Mouse (Mus musculus) hematopoietic stem cell, adult 5-6 weeks (primary cell): Measurements from ENCODE around the gene Mif4gd. TPM values are rescaled to one million over a fixed set of nuclear protein-coding genes. Genes with fewer than 3 reads are reported as not detected.
"Not testable (repeated sequence)": the region's sequence is repeated elsewhere in the genome, so short reads cannot be mapped to it uniquely, and the experiment has no call there.

Experiments used
- ATAC-seq, 2 experiments: fragments of 125-278 bp in 1 of 2; replicated peaks in 1 of 2; 2 replicates each; pipeline ENCODE4 v1.8.0; 2016 to 2017; ENCODE audit warnings: inconsistent platforms in 2 of 2, mild to moderate bottlenecking in 2 of 2, moderate number of reproducible peaks in 2 of 2, low read depth in 1 of 2, moderate TSS enrichment in 1 of 2; ENCODE audit not compliant: low FRiP score in 2 of 2, poor library complexity in 2 of 2, severe bottlenecking in 2 of 2, insufficient read depth in 1 of 2, low TSS enrichment in 1 of 2
- total RNA-seq: library from RNA; stranded (forward); fragments of 172-1452, 232-1000 nt; gene quantifications from 2 replicates; pipeline ENCODE4 v1.2.3, GENCODE M21; 2017

The Mif4gd gene
- 19.1 and 23.3 TPM in 2 replicates for total RNA-seq

DNA sequence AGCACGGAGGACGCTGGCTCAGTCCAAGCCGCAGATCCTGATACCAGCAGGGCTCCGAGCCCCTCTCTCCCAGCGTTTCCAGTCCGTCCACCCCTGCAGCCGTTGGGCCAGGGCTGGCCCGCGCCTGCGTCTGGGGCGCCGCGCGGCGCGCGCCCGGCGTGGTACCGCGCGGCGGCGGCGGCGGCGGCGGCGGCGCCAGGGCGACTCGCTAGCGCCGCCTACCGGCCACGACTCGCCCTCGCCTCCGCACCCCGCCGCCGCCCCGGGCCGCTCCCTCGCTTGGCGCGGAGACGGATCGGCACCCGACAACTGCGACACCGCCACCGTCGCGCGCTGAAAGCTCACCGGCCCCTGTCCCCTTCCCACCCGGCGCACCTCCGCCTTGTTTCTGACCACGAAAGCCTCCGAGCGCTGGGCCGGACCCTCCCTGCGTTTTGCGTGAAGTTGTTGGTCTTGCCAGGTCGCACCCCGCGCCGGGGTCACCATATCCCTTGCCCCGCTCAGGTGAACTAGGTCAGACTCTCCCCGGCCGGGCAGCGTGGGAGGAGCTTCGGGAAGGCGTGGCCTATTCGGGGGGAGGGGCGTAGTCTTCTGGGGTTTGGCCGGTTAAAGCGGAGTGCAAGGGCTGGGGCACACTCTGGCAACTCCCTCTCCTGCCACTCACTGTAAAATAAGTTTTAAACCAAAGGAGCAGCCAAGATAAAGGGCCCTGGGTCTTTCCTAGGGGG, at the start of gene Mif4gd:
TSS of gene Mif4gd (minus strand) at position 560 of the 728 bp plus-strand sequence.
- peak; percentile 87 to 89 for ATAC-seq

DNA sequence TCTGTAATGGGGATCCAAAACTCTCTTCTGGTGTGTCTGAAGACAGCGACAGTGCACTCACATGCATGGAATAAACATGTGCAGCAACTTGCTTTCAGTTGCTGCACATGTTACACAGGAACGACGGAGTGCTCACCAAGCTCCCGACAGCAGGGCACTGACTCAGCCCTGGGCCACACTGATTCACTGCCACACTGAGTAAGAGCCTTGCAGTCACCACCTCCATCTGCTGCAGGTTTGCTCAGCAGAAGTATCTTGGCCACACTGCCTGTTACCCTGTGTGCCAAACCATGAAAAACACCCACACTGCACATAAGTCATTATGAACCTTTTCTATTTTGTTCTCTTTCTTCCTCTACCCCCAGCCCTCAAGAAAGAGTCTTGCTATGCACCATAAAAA, 47.6 kb upstream of the Mif4gd start:
- no peak for ATAC-seq

DNA sequence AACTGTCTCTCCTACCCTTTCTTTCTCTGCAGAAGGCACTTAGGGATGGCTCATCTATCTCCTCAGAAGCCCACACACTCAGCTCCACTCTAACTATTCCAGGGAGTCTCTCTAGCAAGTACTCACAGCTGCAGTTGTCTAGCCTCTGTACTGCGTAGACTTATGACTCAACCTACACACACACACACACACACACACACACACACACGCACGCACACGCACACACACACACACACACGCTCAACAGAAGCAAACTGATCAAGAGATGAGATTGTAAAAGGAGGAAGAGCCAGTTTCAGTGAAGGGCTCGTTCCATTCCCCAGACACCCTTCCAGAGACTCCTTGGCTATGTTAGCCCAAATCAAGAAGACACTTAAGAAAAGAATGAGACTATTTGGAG, 45.8 kb upstream of the Mif4gd start:
- ATAC-seq, result no peak

DNA sequence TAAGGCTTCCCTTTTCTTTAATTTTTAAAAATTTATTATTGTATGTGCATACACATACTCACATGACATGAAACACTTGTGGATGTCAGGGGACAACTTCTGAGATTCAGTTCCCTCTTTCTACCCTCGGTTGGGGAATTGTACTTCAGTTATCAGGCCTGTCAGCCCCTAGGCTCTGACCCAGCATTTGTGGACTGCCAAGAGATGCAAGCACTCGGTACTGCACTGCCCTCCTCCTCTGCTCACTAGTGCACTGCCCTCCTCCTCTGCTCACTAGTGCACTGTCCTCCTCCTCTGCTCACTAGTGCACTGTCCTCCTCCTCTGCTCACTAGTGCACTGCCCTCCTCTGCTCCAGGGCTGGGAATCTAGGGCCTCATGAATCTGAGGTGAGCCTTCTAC, 41.4 kb upstream of the Mif4gd start:
- ATAC-seq, result no peak

DNA sequence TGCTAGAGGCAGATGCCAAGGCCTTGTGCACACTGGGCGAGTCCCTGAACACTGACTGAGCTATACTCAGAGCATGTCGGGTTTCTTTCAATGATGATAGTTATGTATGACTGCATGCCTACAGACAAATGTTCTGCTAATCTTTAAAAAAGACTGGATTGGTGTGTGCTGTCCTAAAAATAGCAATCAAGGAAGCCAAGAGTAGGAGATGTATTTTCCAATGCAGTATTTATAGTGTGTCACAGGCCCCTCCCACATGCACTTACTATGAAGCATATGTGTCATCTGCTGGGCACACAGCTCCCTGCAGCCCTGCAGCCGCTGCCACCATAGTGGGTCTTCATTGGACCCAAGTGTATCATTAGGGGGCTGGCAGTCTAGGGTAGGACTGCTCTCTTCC, 40.4 kb upstream of the Mif4gd start:
- no peak for ATAC-seq

DNA sequence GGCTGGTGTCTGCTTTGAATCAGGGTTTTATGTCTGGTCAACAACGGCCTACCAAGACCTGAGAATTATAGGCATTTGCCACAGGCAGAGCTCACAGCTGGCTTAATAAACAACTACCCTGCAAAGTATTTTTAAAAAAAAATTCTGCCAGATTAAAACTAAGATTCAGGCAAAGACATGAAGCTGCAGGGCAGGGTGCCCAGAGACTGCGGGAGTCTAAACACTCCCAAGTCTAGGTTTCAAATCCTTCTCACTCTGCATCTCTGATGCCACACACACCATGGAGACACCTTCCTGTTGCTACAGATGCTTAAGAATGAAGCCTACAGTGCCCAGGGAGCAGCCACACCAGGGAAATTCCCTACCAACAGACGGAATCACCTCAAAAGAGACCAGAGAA, 38.9 kb upstream of the Mif4gd start:
- ATAC-seq, result no peak

DNA sequence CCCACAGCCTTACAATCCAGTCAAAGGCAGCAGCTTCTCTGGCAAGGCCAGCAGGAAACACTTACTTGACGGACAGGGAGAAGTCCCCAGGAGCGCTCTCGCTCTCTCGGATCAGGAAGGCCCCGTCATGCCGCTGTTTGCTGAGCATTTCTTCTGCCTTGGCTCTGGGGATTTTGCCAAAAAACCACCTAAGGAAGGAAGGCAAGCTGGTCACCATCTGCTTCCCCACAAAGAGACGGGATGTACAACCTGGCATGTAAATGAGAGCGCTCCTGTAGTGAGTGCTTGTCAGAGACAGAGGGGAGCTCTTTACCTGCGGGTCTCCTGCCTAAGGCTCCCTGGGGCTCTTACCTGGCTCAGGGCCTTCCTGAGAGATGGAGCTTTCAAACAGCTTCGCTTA, 36.9 kb upstream of the Mif4gd start:
- peak in 1 of 2 experiments; percentile 34; a peak in 1 of 4 replicates for ATAC-seq

DNA sequence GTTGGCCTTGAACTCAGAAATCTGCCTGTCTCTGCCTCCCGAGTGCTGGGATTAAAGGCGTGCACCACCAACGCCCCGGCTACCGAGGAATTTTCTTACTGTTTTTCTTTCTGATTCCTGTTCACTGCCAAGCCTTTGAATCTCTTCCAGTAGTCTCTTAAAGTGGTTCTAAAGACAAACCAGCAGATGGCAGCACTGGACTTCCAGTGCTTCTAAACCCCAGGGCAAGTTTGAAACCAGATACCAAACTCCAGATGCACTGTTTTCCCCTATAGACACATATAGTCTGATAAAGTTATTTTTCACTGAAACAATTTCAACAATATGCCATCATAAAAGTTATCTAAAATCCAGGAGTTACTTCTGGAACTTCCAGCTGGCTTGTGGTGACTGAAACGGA, 34.7 kb upstream of the Mif4gd start:
- ATAC-seq, result 0 out of 4 replicates have a peak, but pooled peaks of 1 of the 2 experiments have one; percentile 27

DNA sequence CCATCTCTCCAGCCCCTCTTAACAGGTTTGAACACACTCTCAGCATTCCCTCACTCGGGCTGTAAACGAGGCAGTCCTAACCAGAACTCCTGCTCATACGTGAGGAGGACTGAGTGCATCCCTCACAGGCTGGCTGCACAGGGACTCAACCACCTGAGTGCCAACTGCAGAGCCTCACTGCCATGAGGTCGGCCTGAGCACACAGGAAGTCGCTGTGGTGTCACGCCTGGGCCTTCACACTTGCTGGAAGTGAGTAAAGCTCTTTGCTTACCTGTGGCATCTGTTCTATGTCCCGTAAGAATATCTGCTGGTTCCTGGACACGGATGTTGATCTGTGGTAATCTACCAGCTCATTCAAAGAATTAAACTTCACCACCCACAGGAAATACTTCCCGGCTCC, 33.7 kb upstream of the Mif4gd start:
- no peak for ATAC-seq

DNA sequence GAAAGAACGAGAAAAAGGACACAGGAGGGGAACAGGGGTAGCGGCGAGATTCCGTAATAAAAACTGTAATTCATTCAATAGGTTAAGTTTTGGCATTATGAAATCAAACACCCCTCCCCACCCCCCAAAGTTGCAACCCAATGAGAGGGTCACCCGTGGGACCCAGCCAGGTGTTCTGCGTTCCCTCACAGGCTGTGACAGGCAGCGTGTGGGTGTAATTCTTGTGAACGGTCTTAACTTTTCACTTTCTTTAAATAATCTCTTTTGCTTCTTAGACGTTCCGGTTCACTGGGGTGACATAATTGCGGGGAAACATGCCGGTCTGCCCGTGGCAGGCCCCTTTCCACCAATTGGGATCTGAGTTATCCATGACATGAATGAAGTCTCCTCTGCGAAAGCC, 32.7 kb upstream of the Mif4gd start:
- ATAC-seq, result not testable (repeated sequence)

DNA sequence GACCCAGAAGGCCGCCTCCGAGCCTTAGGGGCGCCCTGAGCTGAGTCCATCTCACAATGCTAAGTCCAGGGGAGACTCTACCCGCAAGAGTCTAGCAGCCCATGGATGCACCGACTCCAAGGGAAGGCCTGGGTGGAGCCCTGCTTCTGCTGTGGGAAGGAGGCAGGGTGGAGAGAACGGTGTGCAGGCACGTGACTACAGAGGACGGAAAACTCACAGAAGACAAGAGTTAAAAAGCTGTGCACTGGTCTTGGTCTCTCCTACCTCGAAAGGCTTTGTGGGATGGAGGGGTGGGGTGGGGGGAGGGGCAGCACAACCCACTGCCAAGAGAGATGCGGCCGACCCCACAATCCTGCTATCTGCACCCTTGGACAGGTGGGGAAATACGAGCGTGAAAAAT, 31.5 kb upstream of the Mif4gd start:
- no peak for ATAC-seq

DNA sequence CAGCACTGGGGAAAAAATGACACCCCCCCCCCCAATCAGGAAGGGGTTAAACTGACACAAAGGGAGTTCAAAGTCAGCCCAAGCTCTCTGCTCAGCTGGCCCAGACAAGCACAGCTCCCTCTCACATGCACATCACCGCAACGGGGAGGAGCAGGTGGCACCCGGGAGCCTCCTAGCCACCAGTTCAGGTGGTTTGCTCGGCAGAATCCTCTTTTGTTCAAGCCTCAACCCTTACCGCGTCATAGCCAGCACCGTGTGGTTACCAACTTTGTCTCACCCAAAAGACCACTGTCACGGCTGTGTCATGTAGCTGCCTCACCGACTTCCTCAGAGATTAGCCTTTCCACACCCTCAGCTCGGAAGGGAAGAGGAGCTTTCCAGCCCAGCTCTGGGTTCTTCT, 30.5 kb upstream of the Mif4gd start:
- no peak for ATAC-seq

DNA sequence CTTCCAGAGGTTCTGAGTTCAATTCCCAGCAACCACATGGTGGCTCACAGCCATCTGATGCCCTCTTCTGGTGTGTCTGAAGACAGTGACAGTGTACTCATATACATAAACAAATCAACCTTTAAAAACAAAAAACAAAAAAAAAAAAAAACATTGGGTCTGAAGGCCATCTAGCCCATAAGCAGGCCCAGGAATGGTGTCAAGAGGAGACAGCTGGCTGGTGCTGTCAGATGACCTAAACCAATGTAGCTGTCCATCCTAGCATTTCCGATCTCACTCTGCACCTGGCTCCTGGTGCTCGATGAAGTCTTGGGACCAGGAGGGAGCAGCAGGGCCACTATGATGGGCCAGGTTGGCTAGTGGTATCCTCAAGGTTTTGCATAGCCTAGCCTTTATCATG, 29.9 kb upstream of the Mif4gd start:
- ATAC-seq, result no peak

DNA sequence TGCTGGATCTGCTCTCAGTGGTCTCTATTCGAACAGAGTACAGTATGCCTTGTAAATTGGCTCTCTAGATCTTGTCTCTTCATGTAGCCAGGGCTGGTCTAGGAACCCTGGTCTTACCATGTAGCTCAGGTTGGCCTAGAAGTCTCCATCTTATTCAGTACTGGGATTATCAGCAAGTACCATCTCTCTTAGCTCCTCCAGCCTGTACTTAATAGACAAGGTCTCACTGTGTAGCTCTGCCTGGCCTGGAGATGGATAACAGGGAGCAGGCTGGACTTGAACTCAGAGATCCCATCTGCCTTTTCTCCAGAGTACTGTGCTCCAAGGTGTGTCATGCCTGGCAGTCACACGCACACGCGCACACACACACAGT, 28.9 kb upstream of the Mif4gd start:
- ATAC-seq, result no peak

DNA sequence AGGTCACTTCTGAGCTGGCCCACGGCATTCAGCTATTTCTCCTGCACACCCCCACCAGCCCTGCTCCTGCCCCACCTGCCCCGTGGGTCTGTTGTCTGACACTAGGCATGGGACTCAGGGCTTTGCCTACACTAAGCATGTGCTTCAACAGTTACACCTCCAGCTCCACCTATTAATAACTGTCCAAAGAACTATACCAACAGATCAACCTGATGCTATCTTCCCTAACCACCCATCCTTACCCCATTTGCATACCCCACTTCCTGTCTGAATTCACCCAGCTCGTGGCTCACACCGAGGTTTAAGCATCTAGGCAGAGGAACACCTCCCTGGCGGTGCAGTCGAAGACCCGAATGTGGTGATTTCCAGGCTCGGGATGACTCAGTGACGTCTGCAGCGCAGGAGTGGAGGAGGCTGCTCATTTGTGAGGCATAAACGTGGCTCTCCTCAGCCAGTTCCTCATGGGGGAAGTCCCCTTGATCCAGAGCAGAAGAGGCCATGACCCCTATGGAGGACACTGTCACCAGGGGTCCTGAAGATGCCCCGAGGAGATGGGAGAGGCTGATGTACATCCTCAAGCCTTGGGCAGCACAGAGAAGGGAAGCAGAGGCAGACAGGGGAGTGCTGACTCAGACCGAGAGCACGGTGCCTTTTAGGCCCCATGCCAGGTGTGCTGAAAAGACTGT, 28.4 kb upstream of the Mif4gd start:
- ATAC-seq, result peak; percentile 51 to 83

DNA sequence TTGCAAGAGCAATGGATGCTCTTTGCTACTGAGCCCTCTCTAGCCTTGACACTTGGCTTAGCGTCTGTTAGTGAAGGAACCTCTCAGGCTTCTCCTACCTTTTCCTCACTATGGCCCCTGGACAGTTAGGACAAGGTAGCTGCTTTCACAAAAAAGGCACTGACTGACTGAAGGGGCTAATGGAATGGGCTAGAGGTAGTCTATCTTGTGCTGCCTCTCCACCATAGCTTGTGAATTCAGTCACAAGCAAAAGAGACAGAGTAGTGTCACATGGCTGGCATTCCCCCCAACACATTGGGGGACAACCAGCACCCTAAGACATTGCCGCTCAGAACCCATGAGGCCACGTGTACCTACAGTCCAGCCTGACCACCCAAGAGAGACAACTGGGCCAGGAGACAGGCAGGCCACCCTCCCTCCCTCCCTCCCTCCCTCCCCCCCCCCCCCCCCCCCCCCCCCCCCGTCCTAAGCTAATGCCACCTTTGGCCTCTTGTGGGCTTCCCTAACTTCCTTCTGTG, 27.6 kb upstream of the Mif4gd start:
- ATAC-seq, result no peak

DNA sequence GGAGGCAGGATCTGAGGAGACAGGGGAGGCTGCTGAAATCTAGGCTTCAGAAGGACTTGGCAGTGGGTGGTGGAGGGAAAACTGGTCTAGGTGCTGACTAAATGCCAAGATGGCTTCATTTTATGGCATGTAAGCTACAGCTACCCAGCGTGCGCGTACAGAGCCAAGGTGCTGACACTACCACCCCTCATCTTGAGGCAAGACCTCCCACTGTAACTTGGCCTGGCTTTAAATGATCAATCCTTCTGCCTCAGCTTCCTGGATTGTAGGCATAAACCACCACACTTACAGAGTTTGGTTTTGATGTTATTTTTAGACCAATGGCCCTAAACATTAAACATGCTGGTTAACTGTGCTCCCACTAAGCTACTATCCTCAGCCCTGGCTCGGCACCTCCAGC, 26.8 kb upstream of the Mif4gd start:
- ATAC-seq, result no peak

DNA sequence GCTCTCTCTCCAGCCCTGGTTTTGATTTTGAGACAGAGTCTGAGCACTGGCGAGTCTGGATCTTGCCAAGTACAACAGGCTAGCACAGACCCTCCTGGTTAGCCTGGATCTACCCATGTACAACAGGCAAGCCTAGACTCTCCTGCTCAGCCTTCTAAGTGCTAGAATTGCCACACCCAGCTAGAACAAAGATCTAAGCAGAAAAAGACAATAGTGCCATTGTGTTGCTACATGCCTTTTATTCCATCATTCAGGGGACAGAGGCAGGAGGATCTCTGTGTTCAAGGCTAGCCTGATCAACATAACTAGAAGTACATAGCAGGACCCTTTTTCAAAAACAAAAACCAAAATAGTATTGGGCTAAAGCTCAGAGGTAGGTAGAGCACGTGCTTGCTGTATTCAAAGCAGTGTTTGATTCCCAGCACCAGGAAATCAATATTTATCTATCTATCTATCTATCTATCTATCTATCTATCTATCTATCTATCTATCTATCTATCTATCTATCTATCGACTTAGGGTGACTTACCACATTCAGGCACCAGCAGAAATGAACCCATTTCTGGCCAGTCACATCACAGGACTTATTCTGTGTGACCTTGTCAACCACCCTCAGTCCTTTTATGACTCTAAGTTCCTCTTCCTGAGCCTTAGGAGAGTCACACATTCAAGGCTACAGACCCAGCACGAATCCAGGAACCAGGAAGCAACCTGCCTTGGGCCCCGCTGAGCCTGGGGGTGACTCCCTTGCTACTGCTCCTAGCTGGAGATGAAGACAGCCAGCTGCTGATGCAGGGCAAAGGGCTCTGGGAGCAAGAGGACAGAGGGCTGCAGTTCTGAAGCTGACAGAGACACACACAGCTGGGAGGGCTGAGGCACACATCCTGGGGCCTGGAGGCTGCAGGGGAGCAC, 26.0 kb upstream of the Mif4gd start:
- ATAC-seq, result peak; percentile 47 to 58
